Mouse (Mus musculus) urinary bladder, postnatal 4 days (tissue): ENCODE results near the gene Hvcn1.
A peak's percentile ranks its signal among the peaks of the same experiment; 100 is the strongest.
"Not testable (repeated sequence)": the region's sequence is repeated elsewhere in the genome, so short reads cannot be mapped to it uniquely, and the experiment has no call there.

Experiments
- DNase-seq, 2 experiments: peaks; one replicate each; pipeline ENCODE4 v3.0.0; 2021 to 2022; ENCODE audit warnings: low spot score in 2 of 2

Gene Hvcn1

GRCm38 (mm10) chr5:122201904-122202303, 4.7 kb upstream of the Hvcn1 start:
- DNase-seq = peak in 1 of 2 experiments; percentile 57

- peak in 1 of 2 experiments; percentile 54 for DNase-seq
Observed at GRCm38 (mm10) chr5:122204180-122204579, 2.4 kb upstream of the Hvcn1 start.

- DNase-seq = no peak
Observed at GRCm38 (mm10) chr5:122208909-122209308, 2.3 kb downstream of the Hvcn1 start.

- DNase-seq = peak; percentile 63 to 67
Observed at GRCm38 (mm10) chr5:122209591-122210368, 3.2 kb downstream of the Hvcn1 start.

GRCm38 (mm10) chr5:122210890-122211289, 4.3 kb downstream of the Hvcn1 start:
- no peak for DNase-seq

GRCm38 (mm10) chr5:122212125-122212524, 5.5 kb downstream of the Hvcn1 start:
- DNase-seq = no peak

GRCm38 (mm10) chr5:122212820-122213219, 6.2 kb downstream of the Hvcn1 start:
- DNase-seq = not testable (repeated sequence)

GRCm38 (mm10) chr5:122213861-122214260, 7.3 kb downstream of the Hvcn1 start:
- no peak for DNase-seq

GRCm38 (mm10) chr5:122217636-122218035, 11.0 kb downstream of the Hvcn1 start:
- no peak for DNase-seq

GRCm38 (mm10) chr5:122218109-122218905, 11.7 kb downstream of the Hvcn1 start:
- DNase-seq = no peak

- DNase-seq = no peak
Observed at GRCm38 (mm10) chr5:122218928-122219327, 12.3 kb downstream of the Hvcn1 start.

- DNase-seq = no peak
Observed at GRCm38 (mm10) chr5:122219655-122220629, 13.3 kb downstream of the Hvcn1 start.

- DNase-seq = no peak
Observed at GRCm38 (mm10) chr5:122221085-122221484, 14.5 kb downstream of the Hvcn1 start.

- DNase-seq = no peak
Observed at GRCm38 (mm10) chr5:122224291-122224690, 17.7 kb downstream of the Hvcn1 start.

GRCm38 (mm10) chr5:122228271-122228765, 21.7 kb downstream of the Hvcn1 start:
- DNase-seq = no peak

GRCm38 (mm10) chr5:122228772-122229171, 22.2 kb downstream of the Hvcn1 start:
- no peak for DNase-seq

- no peak for DNase-seq
Observed at GRCm38 (mm10) chr5:122230816-122231215, 24.2 kb downstream of the Hvcn1 start.

GRCm38 (mm10) chr5:122231431-122231830, 24.8 kb downstream of the Hvcn1 start:
- DNase-seq = no peak

- DNase-seq = no peak
Observed at GRCm38 (mm10) chr5:122232004-122232403, 25.4 kb downstream of the Hvcn1 start.

- no peak for DNase-seq
Observed at GRCm38 (mm10) chr5:122233077-122233581, 26.5 kb downstream of the Hvcn1 start.

- DNase-seq = no peak
Observed at GRCm38 (mm10) chr5:122233695-122234094, 27.1 kb downstream of the Hvcn1 start.
